Mouse (Mus musculus): ENCODE results near the gene Cyp4f15. TPM values are rescaled to one million over a fixed set of nuclear protein-coding genes. Genes with fewer than 3 reads are reported as not detected.

Gene Cyp4f15
- polyA plus RNA-seq (2012; rRNA removed) (0.10 and 0.29 TPM in 2 replicates), polyA plus RNA-seq (2014; fragmentation: Nextera tagmentation; extraction: Ambion mirVana) (0.40 TPM in 1 of 2 replicates, not detected in the other)

DNA sequence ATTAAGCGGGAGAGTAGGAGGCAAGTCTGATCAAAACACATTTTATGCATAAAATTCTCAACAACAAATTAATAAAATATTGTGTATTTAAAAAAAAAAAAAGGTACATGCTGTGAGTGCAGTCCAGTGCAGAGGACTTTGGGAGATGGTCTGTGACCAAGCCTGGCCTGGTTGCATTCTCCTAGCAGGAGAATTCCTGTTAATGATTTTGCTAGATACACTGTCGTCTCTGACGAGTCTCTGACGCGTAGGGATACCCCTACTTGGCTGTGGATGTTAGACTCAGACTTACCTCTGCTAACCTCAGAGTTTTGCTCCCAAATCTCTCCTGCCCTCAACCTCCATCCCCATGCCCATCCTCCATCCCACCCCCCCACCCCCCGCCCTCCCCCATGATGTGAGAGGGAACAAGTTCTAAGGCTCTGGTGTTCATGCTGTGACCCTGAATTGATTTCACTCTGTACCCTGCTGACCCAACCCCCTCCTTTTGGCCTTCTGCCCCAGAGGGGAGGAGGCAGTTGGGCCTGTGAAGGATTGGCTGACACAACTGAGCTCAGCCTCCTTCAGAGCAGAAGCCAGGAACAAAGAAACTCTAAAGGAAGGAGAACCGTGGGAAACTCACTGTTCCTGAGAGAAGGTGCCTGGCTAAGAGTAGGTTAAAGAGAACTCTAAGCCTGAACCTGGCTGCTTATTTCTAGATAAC, at the start of gene Cyp4f15:
Cyp4f15 (plus strand) TSS at position 580 of the 703 bp plus-strand sequence.
- 33% methylated on average over 7 of the region's 7 CpGs for WGBS
- Histone ChIP-seq H3K9ac (ENCODE audit: low read depth, low read length, severe bottlenecking) (no peak within 1 kb of the TSS), H3K27ac (replicated peaks; ENCODE audit: low read depth, low read length) (no peak within 1 kb of the TSS), H3K4me3 (replicated peaks; ENCODE audit: low read length) (no peak within 1 kb of the TSS), H3K9me3 (ENCODE audit: control insufficient read depth, low read length) (no peaks in the 10 kb centered on the region), H3K4me1 (ENCODE audit: control insufficient read depth, insufficient read depth, low read length) (no peaks in the 10 kb centered on the region), H3K36me3 (ENCODE audit: control insufficient read depth, insufficient read depth, low read length) (no peaks in the 10 kb centered on the region), H3K27me3 (ENCODE audit: control insufficient read depth, insufficient read depth, low read length) (no peaks in the 10 kb centered on the region), H3K4me2 (replicated peaks; ENCODE audit: low read depth, low read length, severe bottlenecking) (no peak within 1 kb of the TSS)
- no peak for TF ChIP-seq POLR2A (IDR thresholded peaks at IDR 0.05; ENCODE audit: borderline replicate concordance, extremely low read depth, insufficient read depth, insufficient read length)
- no peak for DNase-seq (ENCODE audit: low spot score)
- no peak for ATAC-seq (ENCODE audit: low FRiP score, low read depth)

DNA sequence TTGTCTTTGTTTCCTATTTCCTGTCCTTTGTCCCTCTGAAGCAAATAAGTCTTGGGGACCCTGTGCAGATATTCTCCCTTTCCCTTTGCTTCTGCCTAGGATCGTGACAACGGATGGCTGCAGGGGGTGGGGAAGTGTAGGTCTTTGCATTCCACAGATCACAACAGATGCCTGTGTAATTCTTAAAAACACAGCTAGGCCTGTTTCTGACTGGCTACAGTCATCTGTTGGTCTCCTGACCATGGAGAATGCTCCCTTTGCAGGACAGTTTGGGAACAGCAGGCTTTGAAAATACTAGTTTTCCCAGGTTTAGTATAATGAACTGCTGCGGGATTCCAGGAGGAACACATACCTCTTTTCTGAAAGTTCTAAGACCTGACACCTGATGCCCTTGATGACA, 49.1 kb upstream of the Cyp4f15 start:
- H3K27ac ChIP-seq (replicated peaks; ENCODE audit: low read depth, low read length): no peak overlapping the region
- no peaks in the 10 kb centered on the region for H3K36me3 ChIP-seq (ENCODE audit: control insufficient read depth, insufficient read depth, low read length)
- TF ChIP-seq POLR2A (IDR thresholded peaks at IDR 0.05; ENCODE audit: borderline replicate concordance, extremely low read depth, insufficient read depth, insufficient read length): no peak
- H3K4me3 ChIP-seq (replicated peaks; ENCODE audit: low read length): no peak overlapping the region
- no peak overlapping the region for H3K4me2 ChIP-seq (replicated peaks; ENCODE audit: low read depth, low read length, severe bottlenecking)
- 71% methylated on average over 3 of the region's 3 CpGs for WGBS
- no peak for ATAC-seq (ENCODE audit: low FRiP score, low read depth)
- no peaks in the 10 kb centered on the region for H3K27me3 ChIP-seq (ENCODE audit: control insufficient read depth, insufficient read depth, low read length)
- no peaks in the 10 kb centered on the region for H3K4me1 ChIP-seq (ENCODE audit: control insufficient read depth, insufficient read depth, low read length)
- no peak overlapping the region for H3K9ac ChIP-seq (ENCODE audit: low read depth, low read length, severe bottlenecking)
- H3K9me3 ChIP-seq (ENCODE audit: control insufficient read depth, low read length): no peaks in the 10 kb centered on the region
- no peak for DNase-seq (ENCODE audit: low spot score)

DNA sequence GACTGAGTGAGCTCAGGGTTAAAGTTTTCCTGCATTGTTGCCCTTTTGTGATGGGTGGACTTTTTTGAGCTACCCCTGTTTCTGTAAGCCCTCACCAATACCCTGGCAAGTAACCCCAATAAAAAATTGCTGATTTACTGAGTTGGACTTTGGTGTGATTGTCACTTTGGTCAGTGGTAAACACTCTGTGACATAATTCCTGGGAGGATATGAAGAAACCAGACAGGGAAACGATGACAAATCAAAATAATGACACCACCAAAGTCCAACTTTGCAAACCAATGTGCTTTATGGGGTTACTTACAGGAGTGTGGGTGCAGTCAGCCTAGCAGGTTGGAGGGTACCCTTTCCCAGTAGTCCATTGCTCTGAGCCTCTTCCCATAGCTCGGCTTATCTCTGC, 48.3 kb upstream of the Cyp4f15 start:
- Histone ChIP-seq H3K27ac (replicated peaks; ENCODE audit: low read depth, low read length) (no peak overlapping the region), H3K9me3 (ENCODE audit: control insufficient read depth, low read length) (no peaks in the 10 kb centered on the region), H3K4me2 (replicated peaks; ENCODE audit: low read depth, low read length, severe bottlenecking) (no peak overlapping the region), H3K4me1 (ENCODE audit: control insufficient read depth, insufficient read depth, low read length) (no peaks in the 10 kb centered on the region), H3K27me3 (ENCODE audit: control insufficient read depth, insufficient read depth, low read length) (no peaks in the 10 kb centered on the region), H3K4me3 (replicated peaks; ENCODE audit: low read length) (no peak overlapping the region), H3K9ac (ENCODE audit: low read depth, low read length, severe bottlenecking) (no peak overlapping the region), H3K36me3 (ENCODE audit: control insufficient read depth, insufficient read depth, low read length) (no peaks in the 10 kb centered on the region)
- ATAC-seq (ENCODE audit: low FRiP score, low read depth): no peak
- TF ChIP-seq POLR2A (IDR thresholded peaks at IDR 0.05; ENCODE audit: borderline replicate concordance, extremely low read depth, insufficient read depth, insufficient read length): no peak
- 88% methylated on average over 2 of the region's 2 CpGs for whole genome bisulfite sequencing
- DNase-seq (ENCODE audit: low spot score): no peak

DNA sequence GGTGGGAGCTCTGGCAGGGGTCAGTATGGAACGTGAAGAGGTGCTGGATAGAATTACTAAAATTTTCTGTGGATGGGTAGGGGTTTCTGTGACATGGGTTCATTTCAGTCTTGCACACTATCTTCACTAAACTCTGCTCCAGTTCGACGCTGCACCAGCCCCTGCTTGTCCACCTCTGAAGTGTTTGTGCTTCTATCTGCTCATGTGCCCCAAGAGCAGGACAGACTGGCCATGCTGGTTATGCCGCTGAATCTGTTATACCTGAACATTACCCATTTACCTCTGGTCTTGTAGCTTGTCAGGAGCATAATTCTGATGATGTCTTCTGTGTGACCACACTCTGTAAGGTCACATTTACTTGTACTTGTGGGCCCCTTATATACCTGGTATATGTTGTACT, 38.8 kb upstream of the Cyp4f15 start:
- DNase-seq (ENCODE audit: low spot score): no peak
- no peak overlapping the region for H3K27ac ChIP-seq (replicated peaks; ENCODE audit: low read depth, low read length)
- no peak overlapping the region for H3K9ac ChIP-seq (ENCODE audit: low read depth, low read length, severe bottlenecking)
- H3K9me3 ChIP-seq (ENCODE audit: control insufficient read depth, low read length): no peaks in the 10 kb centered on the region
- WGBS: 83% methylated on average over 4 of the region's 4 CpGs
- TF ChIP-seq POLR2A (IDR thresholded peaks at IDR 0.05; ENCODE audit: borderline replicate concordance, extremely low read depth, insufficient read depth, insufficient read length): no peak
- ATAC-seq (ENCODE audit: low FRiP score, low read depth): no peak
- no peak overlapping the region for H3K4me2 ChIP-seq (replicated peaks; ENCODE audit: low read depth, low read length, severe bottlenecking)
- no peaks in the 10 kb centered on the region for H3K27me3 ChIP-seq (ENCODE audit: control insufficient read depth, insufficient read depth, low read length)
- H3K4me1 ChIP-seq (ENCODE audit: control insufficient read depth, insufficient read depth, low read length): no peaks in the 10 kb centered on the region
- no peak overlapping the region for H3K4me3 ChIP-seq (replicated peaks; ENCODE audit: low read length)
- no peaks in the 10 kb centered on the region for H3K36me3 ChIP-seq (ENCODE audit: control insufficient read depth, insufficient read depth, low read length)

DNA sequence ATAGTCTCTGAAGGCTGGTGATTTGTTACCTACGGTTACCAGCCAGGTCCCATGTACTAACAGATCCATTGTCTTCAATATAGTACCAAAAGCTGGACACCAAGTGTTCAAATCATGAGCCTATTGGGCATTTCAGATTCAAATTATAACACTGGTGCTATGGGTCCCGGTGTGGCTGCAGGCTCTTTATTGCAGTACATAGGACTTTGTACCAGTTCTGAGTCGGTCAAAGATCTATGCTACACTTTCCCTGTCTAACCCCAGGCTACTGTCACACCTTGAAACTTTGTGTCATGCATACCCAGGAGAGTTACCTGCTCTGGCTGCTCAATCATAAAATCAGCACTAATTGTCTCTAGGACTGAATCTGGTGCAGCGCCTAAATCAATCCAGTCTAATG, 31.6 kb upstream of the Cyp4f15 start:
- no peaks in the 10 kb centered on the region for H3K27me3 ChIP-seq (ENCODE audit: control insufficient read depth, insufficient read depth, low read length)
- no peaks in the 10 kb centered on the region for H3K36me3 ChIP-seq (ENCODE audit: control insufficient read depth, insufficient read depth, low read length)
- no peak overlapping the region for H3K4me3 ChIP-seq (replicated peaks; ENCODE audit: low read length)
- no peaks in the 10 kb centered on the region for H3K9me3 ChIP-seq (ENCODE audit: control insufficient read depth, low read length)
- no peak for TF ChIP-seq POLR2A (IDR thresholded peaks at IDR 0.05; ENCODE audit: borderline replicate concordance, extremely low read depth, insufficient read depth, insufficient read length)
- DNase-seq (ENCODE audit: low spot score) (no peak), ATAC-seq (ENCODE audit: low FRiP score, low read depth) (no peak)
- H3K4me1 ChIP-seq (ENCODE audit: control insufficient read depth, insufficient read depth, low read length): no peaks in the 10 kb centered on the region
- H3K4me2 ChIP-seq (replicated peaks; ENCODE audit: low read depth, low read length, severe bottlenecking): no peak overlapping the region
- WGBS: 92% methylated on average over 4 of the region's 4 CpGs
- no peak overlapping the region for H3K27ac ChIP-seq (replicated peaks; ENCODE audit: low read depth, low read length)
- H3K9ac ChIP-seq (ENCODE audit: low read depth, low read length, severe bottlenecking): no peak overlapping the region

Data from limb, embryonic 14.5 days (tissue).